Mouse (Mus musculus) lung, adult 2 months (tissue): ENCODE data around the gene Snx11.

Experiments
- CTCF ChIP-seq: fragments of 200-500 bp; IDR thresholded peaks from 2 replicates; pipeline ENCODE4 v1.5.1; 2011; ENCODE audit warnings: mild to moderate bottlenecking, low read length, control low read depth; ENCODE audit not compliant: insufficient read depth
- POLR2A ChIP-seq: fragments of 200-500 bp; IDR thresholded peaks from 2 replicates; pipeline ENCODE4 v1.6.1; 2011; ENCODE audit warnings: low read depth, mild to moderate bottlenecking, control low read depth, low read length, borderline replicate concordance; ENCODE audit errors: extremely low read depth

DNA sequence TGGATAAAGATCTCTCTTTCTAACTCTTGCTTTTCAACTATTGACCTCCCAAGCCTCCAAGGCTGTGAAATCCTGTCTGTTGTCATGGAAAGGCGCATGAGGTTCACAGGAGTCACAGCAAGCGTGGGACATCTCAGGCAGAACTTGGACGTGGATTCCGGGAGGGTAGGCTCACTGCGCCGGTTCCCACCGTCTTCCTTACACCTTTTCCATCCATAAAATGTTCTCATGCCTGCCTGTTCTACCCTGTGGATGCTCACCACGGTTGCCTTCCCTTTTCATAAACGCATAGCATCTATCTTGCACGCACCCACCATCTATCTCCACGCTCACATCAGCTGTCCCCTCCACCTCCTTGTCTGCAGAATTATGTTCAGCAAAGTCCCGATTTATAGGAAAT lies 36.6 kb downstream of the Snx11 start:
- TF ChIP-seq CTCF = no peak
- TF ChIP-seq POLR2A = no peak
